Mouse (Mus musculus): ENCODE measurements around the gene Hist1h2bf. TPM values are rescaled to one million over a fixed set of nuclear protein-coding genes. Genes with fewer than 3 reads are reported as not detected.
"Not testable (repeated sequence)": the region's sequence is repeated elsewhere in the genome, so short reads cannot be mapped to it uniquely, and the experiment has no call there.

Gene Hist1h2bf
- total and polyA plus RNA-seq, 3 experiments: 1.00 to 8.4 (median 5.2) TPM

DNA sequence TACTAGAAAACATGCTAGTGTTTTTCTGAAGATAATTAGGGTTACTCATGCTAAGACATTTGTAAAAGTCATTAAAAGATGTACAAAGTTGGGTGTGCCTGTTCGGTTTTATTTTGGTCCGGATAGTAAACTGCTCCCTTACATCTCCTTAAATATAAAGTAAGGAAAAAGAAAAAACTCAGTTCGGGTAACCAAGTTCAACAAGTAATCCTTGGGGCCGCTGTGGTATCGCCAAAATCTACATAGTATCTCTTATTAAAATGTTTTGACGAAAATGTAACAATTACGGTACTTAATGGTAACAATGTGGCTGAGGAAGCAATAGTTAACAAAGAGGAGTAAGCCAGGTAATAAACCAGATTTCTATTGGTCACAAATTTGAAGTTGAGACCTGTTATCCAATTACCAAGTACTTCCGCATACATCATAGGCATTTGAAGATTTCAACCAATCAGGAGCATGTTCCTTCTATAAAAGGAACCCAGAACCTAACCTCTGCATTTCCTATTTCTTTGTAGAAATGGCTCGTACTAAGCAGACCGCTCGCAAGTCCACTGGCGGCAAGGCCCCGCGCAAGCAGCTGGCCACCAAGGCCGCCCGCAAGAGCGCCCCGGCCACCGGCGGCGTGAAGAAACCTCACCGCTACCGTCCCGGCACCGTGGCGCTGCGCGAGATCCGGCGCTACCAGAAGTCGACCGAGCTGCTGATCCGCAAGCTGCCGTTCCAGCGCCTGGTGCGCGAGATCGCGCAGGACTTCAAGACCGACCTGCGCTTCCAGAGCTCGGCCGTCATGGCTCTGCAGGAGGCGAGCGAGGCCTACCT, 29.8 kb downstream of the Hist1h2bf start, which contains the start of gene Hist1h3f:
Gene Hist1h3f, plus strand, starts transcription at position 88 of the 822 bp plus-strand sequence.
- Histone ChIP-seq H3K4me1 (ENCODE audit: control insufficient read depth, insufficient read depth, low read length) (no peaks in the 10 kb centered on the region; the same call in 1 of the 2 replicates), H3K4me3 (peak within 1 kb of the TSS; percentile 81), H3K9ac (ENCODE audit: low read depth, low read length) (peak within 1 kb of the TSS; percentile 95), H3K27ac (peak within 1 kb of the TSS; percentile 84), H3K36me3 (ENCODE audit: control insufficient read depth, insufficient read depth, low read length) (no peaks in the 10 kb centered on the region), H3K79me2 (replicated peaks; ENCODE audit: control insufficient read depth, insufficient read depth, low read length) (no peaks in the 10 kb centered on the region), H3K27me3 (ENCODE audit: control insufficient read depth, insufficient read depth, low read length) (no peaks in the 10 kb centered on the region)
- TF ChIP-seq POLR2A (IDR thresholded peaks at IDR 0.05; ENCODE audit: insufficient read depth, low read depth, low read length): peak; percentile 95
- TF ChIP-seq CTCF (IDR thresholded peaks at IDR 0.05): no peak
- under 1% methylated on average over 30 of the region's 45 CpGs for WGBS
- intact Hi-C loops (cut with DNase I): loop anchor here (2.0 kb wide), 1 partner anchor 13 kb away; the partner anchor contains the start of gene Hist1h4h
- peak; percentile 78 to 80 for DNase-seq

DNA sequence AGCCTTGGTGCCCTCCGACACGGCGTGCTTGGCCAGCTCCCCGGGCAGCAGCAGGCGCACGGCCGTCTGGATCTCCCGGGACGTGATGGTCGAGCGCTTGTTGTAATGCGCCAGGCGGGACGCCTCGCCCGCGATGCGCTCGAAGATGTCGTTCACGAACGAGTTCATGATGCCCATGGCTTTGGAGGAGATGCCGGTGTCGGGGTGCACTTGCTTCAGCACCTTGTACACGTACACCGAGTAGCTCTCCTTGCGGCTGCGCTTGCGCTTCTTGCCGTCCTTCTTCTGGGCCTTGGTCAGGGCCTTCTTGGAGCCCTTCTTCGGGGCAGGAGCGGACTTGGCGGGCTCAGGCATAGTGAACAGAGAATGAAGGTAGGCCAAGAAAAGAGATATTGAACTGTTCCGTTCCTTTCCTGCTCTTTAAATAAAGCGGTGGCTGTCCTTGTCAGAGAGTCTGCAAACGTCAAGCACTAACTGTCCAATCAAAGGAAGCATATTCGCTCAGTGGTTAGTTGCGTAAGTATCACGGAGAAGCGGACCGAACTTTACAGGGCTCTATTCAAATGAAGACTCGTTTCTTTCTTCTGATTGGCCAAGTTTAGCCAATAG, 30.9 kb downstream of the Hist1h2bf start, which contains the start of gene Hist1h2bh:
Gene Hist1h2bh, minus strand, starts transcription at position 394 of the 609 bp plus-strand sequence.
- TF ChIP-seq POLR2A (IDR thresholded peaks at IDR 0.05; ENCODE audit: insufficient read depth, low read depth, low read length): peak; percentile 65
- H3K27me3 ChIP-seq (ENCODE audit: control insufficient read depth, insufficient read depth, low read length); H3K79me2 ChIP-seq (replicated peaks; ENCODE audit: control insufficient read depth, insufficient read depth, low read length); H3K4me1 ChIP-seq (ENCODE audit: control insufficient read depth, insufficient read depth, low read length); intact Hi-C loops (cut with DNase I); H3K36me3 ChIP-seq (ENCODE audit: control insufficient read depth, insufficient read depth, low read length): not testable (repeated sequence)
- Histone ChIP-seq H3K27ac (peak within 1 kb of the TSS; percentile 84), H3K9ac (ENCODE audit: low read depth, low read length) (peak within 1 kb of the TSS; percentile 54), H3K4me3 (peak within 1 kb of the TSS; percentile 81)
- under 1% methylated on average over 42 of the region's 42 CpGs for WGBS
- DNase-seq: peak; percentile 69 to 79

DNA sequence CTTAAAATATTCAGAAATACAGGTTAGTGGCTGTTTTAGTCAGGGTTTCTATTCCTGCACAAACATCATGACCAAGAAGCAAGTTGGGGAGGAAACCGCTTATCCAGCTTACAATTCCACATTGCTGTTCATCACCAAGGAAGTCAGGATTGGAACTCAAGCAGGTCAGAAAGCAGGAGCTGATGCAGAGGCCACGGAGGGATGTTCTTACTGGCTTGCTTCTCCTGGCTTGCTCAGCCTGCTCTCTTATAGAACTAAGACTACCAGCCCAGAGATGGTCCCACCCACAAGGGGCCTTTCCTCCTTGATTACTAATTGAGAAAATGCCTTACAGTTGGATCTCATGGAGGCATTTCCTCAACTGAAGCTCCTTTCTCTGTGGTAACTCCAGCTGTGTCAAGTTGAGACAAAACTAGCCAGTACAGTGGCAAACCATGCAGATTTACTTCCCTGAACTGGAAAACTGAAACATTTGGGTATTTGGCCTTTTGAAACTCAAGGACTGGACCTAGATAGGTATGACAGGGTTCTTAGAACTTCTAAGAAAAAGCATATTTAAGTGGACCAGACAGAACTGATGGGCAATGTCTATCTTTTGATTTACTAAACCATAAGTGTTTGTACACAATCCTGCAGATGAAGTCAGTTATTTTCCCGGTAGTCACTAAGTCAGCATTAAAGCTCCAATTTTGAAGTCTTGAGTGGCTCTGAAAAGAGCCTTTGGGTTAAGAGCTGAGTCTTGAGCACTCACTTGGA, 31.6 kb downstream of the Hist1h2bf start:
- 16% methylated on average over 3 of the region's 3 CpGs for WGBS
- H3K4me1 ChIP-seq (ENCODE audit: control insufficient read depth, insufficient read depth, low read length); H3K27ac ChIP-seq; intact Hi-C loops (cut with DNase I); H3K36me3 ChIP-seq (ENCODE audit: control insufficient read depth, insufficient read depth, low read length); H3K79me2 ChIP-seq (replicated peaks; ENCODE audit: control insufficient read depth, insufficient read depth, low read length); DNase-seq; H3K27me3 ChIP-seq (ENCODE audit: control insufficient read depth, insufficient read depth, low read length): not testable (repeated sequence)
- Histone ChIP-seq H3K9ac (ENCODE audit: low read depth, low read length) (peak overlapping the region; percentile 54), H3K4me3 (peak overlapping the region; percentile 81)

DNA sequence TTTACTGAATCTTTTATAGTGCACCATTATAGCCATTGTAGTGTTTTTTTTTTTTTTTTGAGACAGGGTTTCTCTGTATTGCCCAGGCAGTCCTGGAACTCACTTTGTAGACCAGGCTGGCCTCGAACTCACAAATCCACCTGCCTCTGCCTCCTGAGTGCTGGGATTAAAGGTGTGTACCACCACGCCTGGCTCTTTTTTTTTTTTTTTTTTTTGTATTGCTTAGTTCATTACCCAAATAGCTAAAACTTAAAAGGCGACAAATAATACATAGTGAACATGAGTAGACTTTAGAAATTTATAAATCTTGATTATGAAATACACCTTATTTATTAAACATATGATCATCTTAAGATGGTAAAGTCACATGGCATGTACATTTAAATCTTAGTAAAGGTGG, 32.5 kb downstream of the Hist1h2bf start:
- no peak overlapping the region for H3K27ac ChIP-seq
- H3K27me3 ChIP-seq (ENCODE audit: control insufficient read depth, insufficient read depth, low read length): no peaks in the 10 kb centered on the region
- no peaks in the 10 kb centered on the region; the same call in 1 of the 2 replicates for H3K4me1 ChIP-seq (ENCODE audit: control insufficient read depth, insufficient read depth, low read length)
- TF ChIP-seq EP300 (IDR thresholded peaks at IDR 0.05; ENCODE audit: insufficient read depth, low read depth, low read length) (no peak), POLR2A (IDR thresholded peaks at IDR 0.05; ENCODE audit: insufficient read depth, low read depth, low read length) (no peak), CTCF (IDR thresholded peaks at IDR 0.05) (no peak)
- H3K36me3 ChIP-seq (ENCODE audit: control insufficient read depth, insufficient read depth, low read length): no peaks in the 10 kb centered on the region
- 89% methylated on average over 3 of the region's 3 CpGs for WGBS
- DNase-seq: no peak
- no peak overlapping the region for H3K4me3 ChIP-seq
- no peaks in the 10 kb centered on the region for H3K79me2 ChIP-seq (replicated peaks; ENCODE audit: control insufficient read depth, insufficient read depth, low read length)
- no peak overlapping the region for H3K9ac ChIP-seq (ENCODE audit: low read depth, low read length)
- intact Hi-C loops (cut with DNase I): no loop called here

DNA sequence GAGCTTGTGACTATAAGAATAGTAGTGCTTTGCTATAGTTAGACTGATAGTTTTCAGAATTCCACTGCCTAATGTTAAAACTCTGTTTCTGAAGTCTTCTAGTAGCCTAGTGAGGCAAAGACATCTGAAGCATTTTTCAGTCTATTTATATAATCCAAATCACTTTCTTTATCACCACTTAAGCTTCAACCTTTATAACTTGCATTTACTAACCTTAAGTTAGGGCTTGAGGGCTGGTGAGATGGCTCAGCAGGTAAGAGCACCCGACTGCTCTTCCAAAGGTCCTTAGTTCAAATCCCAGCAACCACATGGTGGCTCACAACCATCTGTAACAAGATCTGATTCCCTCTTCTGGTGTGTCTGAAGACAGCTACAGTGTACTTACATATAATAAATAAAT, 34.2 kb downstream of the Hist1h2bf start:
- H3K4me1 ChIP-seq (ENCODE audit: control insufficient read depth, insufficient read depth, low read length); H3K9ac ChIP-seq (ENCODE audit: low read depth, low read length); H3K4me3 ChIP-seq; H3K79me2 ChIP-seq (replicated peaks; ENCODE audit: control insufficient read depth, insufficient read depth, low read length); H3K36me3 ChIP-seq (ENCODE audit: control insufficient read depth, insufficient read depth, low read length); DNase-seq; intact Hi-C loops (cut with DNase I); H3K27ac ChIP-seq; H3K27me3 ChIP-seq (ENCODE audit: control insufficient read depth, insufficient read depth, low read length): not testable (repeated sequence)
- 76% methylated on average over 1 of the region's 1 CpGs for WGBS

DNA sequence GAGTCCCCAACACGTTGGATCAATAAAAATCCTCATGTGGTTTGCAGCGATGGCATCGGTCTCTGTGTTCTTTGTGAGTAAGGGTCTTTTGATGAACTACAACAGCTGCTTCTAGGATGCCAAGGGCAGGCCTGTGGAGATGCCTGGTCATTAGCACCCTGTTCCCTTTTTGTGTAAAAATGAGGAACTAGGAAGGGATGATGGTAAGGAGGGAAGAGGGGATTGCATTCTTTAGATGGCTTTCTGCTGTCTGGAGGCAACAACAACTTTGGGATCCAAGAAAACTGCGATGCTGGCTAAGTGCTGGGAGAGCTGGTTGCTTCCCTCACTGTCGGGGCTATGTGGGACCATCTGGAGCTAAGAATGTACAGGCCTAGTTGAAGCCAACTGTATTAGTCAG, 35.7 kb downstream of the Hist1h2bf start:
- H3K36me3 ChIP-seq (ENCODE audit: control insufficient read depth, insufficient read depth, low read length): peaks cover 7% of the 10 kb centered on the region
- DNase-seq: no peak
- no peaks in the 10 kb centered on the region for H3K27me3 ChIP-seq (ENCODE audit: control insufficient read depth, insufficient read depth, low read length)
- no peak overlapping the region for H3K9ac ChIP-seq (ENCODE audit: low read depth, low read length)
- no peaks in the 10 kb centered on the region for H3K79me2 ChIP-seq (replicated peaks; ENCODE audit: control insufficient read depth, insufficient read depth, low read length)
- TF ChIP-seq POLR2A (IDR thresholded peaks at IDR 0.05; ENCODE audit: insufficient read depth, low read depth, low read length) (no peak), EP300 (IDR thresholded peaks at IDR 0.05; ENCODE audit: insufficient read depth, low read depth, low read length) (no peak), CTCF (IDR thresholded peaks at IDR 0.05) (no peak)
- H3K4me3 ChIP-seq: no peak overlapping the region
- H3K27ac ChIP-seq: no peak overlapping the region
- 85% methylated on average over 5 of the region's 5 CpGs for WGBS
- intact Hi-C loops (cut with DNase I): no loop called here
- no peaks in the 10 kb centered on the region; the same call in none of the 2 replicates for H3K4me1 ChIP-seq (ENCODE audit: control insufficient read depth, insufficient read depth, low read length)
